In the genomic region with DNA sequence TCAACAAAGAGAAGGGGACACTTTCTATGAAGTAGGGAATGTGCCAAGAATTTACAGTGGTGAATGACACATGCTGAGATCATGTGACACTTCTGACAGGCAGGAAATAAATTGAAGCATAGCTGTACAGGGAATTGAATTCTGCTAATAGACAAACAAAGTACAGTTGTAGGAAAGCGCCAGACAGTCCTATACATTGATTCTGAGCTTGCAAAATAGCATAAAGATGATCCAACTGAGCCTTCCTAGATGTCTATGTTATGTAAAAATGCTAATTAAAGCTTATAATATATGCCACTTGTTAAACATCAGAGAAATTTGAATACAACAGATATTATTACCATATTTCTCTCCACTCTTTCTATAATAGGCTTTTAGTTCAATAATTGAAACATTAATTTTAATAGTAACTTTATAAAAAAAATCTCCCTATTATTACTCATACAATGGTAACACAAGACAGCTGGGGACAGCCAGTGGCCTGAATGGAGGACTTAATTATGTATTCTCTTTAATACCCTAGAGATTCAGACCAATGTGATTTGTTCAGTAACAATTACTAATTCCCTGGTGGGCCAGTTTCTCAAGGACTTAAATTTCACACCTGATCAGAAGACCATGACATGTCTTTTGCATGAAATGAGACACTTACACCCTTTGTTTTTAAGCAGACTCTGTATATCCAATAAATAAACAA, we compare ENCODE assay signal across 13 mouse cellular contexts.
"Had no signal": no experiment of that assay in that cellular context is flagged by ENCODE, and none has a peak within 500 bp of the region (broad histone marks: within the 10 kb centered on the region; RNA-seq: fewer than 3 reads in every experiment).

No protein-coding gene starts in this region.

- H3K4me3 ChIP-seq: layer of hippocampus, adult 2 months; liver, embryonic 13.5 days; neural tube, embryonic 13.5 days had no signal

- H3K27me3 ChIP-seq: liver, embryonic 13.5 days; neural tube, embryonic 13.5 days had no signal

- H3K27ac ChIP-seq: kidney, postnatal 0 days; layer of hippocampus, adult 2 months; liver, embryonic 13.5 days; macrophage; neural tube, embryonic 13.5 days had no signal

- ATAC-seq: intestine, postnatal 0 days; lung, postnatal 0 days had no signal

- H3K36me3 ChIP-seq: liver, embryonic 13.5 days; neural tube, embryonic 13.5 days had no signal

- H3K4me2 ChIP-seq: liver, embryonic 13.5 days; lung, embryonic 14.5 days; neural tube, embryonic 13.5 days had no signal

- H3K4me1 ChIP-seq: liver, embryonic 13.5 days; neural tube, embryonic 13.5 days had no signal

- H3K9ac ChIP-seq: liver, embryonic 13.5 days; lung, embryonic 14.5 days; neural tube, embryonic 13.5 days had no signal

- H3K9me3 ChIP-seq: liver, embryonic 13.5 days; neural tube, embryonic 13.5 days had no signal

- DNase-seq: kidney, adult 2 months; kidney, postnatal 25 days; layer of hippocampus, adult 9-11 months; liver, embryonic 13.5 days; lung, embryonic 14.5 days; thymus, adult 18-20 months; thymus, postnatal 36 days had no signal
